Mouse (Mus musculus) megakaryocyte, embryonic 14.5 days (primary cell): ENCODE measurements around the gene Tspan32.

Source experiments
- FLI1 ChIP-seq: IDR thresholded peaks from 2 replicates; pipeline ENCODE4 v1.6.1; 2012; ENCODE audit warnings: low read length, inconsistent platforms, mixed read lengths
- GATA1 ChIP-seq: IDR thresholded peaks from 3 replicates; pipeline ENCODE4 v1.6.1; 2012; ENCODE audit warnings: mixed read lengths, low read length, inconsistent platforms, borderline replicate concordance

DNA sequence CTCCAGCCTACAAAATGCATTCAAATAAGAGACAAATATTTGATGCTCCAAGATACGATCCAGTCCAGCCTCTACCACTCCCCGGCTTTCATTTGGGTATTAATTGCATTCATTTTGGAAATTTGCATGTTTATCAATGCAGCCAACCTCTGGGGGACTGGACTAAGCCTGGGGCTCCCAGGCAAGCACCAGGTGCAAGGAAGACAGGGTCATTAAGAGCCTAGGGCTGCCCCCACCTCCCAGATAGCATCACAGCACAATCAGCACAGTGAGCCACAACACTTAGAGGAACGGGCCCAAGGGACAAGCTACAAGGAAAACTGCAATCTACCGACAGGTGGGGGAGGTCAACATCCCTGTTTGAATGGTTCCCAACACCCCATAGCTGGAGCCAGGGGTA, 45.1 kb upstream of the Tspan32 start:
- TF ChIP-seq GATA1 (no peak), FLI1 (no peak)
